ENCODE assay signal across 16 mouse cellular contexts in the genomic region with DNA sequence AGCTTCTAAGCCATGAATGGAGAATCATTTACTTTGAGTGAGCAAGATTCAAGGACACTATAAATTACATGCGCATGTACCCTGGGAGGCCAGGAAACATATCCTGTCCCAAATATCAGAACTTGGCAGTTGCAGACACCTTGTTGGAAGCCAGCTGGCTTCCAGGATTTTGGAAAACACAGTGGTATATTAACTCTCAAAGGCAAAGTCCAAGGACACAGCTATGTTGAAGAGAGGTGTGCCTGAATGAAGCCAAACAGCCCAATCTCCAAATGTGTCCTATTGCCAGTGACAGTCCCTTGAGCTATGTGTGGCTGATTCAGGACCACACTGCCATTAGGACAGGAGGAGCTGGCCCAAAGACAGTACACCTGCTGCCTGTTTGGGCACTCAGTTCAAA. TPM values are rescaled to one million over a fixed set of nuclear protein-coding genes. Genes with fewer than 3 reads are reported as not detected.
DNase-seq lines count a peak whose midpoint lies in the region; ATAC-seq lines count a peak whose summit lies in the region.
"Had no signal": no experiment of that assay in that cellular context is flagged by ENCODE, and none has a peak within 500 bp of the region (broad histone marks: within the 10 kb centered on the region; RNA-seq: fewer than 3 reads in every experiment).

No protein-coding gene starts in this region.

- H3K27ac ChIP-seq in heart, embryonic 12.5 days (ENCODE audit: poor library complexity, severe bottlenecking) = no peak overlapping the region
- no peak overlapping the region for H3K27ac ChIP-seq in midbrain, embryonic 16.5 days (ENCODE audit: low read length)
- H3K27ac ChIP-seq in forebrain, embryonic 12.5 days = no peak overlapping the region
- H3K27ac ChIP-seq: hindbrain, embryonic 14.5 days; limb, embryonic 13.5 days; midbrain, embryonic 15.5 days; stomach, embryonic 15.5 days had no signal

- H3K4me2 ChIP-seq in heart, embryonic 12.5 days = no peak overlapping the region
- no peak overlapping the region for H3K4me2 ChIP-seq in midbrain, embryonic 16.5 days (ENCODE audit: low read length)
- no peak overlapping the region for H3K4me2 ChIP-seq in forebrain, embryonic 12.5 days
- H3K4me2 ChIP-seq: hindbrain, embryonic 14.5 days; limb, embryonic 13.5 days; midbrain, embryonic 15.5 days; stomach, embryonic 15.5 days had no signal

- WGBS in heart, embryonic 12.5 days = 91% methylated on average over 1 of the region's 1 CpGs
- 100% methylated on average over 1 of the region's 1 CpGs for WGBS in midbrain, embryonic 16.5 days
- 95% methylated on average over 1 of the region's 1 CpGs for WGBS in forebrain, embryonic 12.5 days

- H3K36me3 ChIP-seq in heart, embryonic 12.5 days = no peaks in the 10 kb centered on the region
- no peaks in the 10 kb centered on the region for H3K36me3 ChIP-seq in midbrain, embryonic 16.5 days (ENCODE audit: control insufficient read depth, insufficient read depth, low read length)
- H3K36me3 ChIP-seq in forebrain, embryonic 12.5 days (replicated peaks) = no peaks in the 10 kb centered on the region
- H3K36me3 ChIP-seq: limb, embryonic 13.5 days; midbrain, embryonic 15.5 days; stomach, embryonic 15.5 days had no signal

- no peak overlapping the region for H3K4me3 ChIP-seq in heart, embryonic 12.5 days
- H3K4me3 ChIP-seq in midbrain, embryonic 16.5 days (ENCODE audit: low read depth, low read length) = no peak overlapping the region
- no peak overlapping the region for H3K4me3 ChIP-seq in forebrain, embryonic 12.5 days (replicated peaks)
- H3K4me3 ChIP-seq: limb, embryonic 13.5 days; midbrain, embryonic 15.5 days; stomach, embryonic 15.5 days had no signal

- no peaks in the 10 kb centered on the region for H3K9me3 ChIP-seq in heart, embryonic 12.5 days (replicated peaks)
- no peaks in the 10 kb centered on the region for H3K9me3 ChIP-seq in midbrain, embryonic 16.5 days (replicated peaks; ENCODE audit: control insufficient read depth, low read length, poor library complexity, severe bottlenecking)
- H3K9me3 ChIP-seq in forebrain, embryonic 12.5 days = no peaks in the 10 kb centered on the region
- H3K9me3 ChIP-seq: limb, embryonic 13.5 days; midbrain, embryonic 15.5 days; stomach, embryonic 15.5 days had no signal

- DNase-seq in heart, adult 8-10 months (ENCODE audit: low spot score) = peak; percentile 32
- peak; percentile 20 to 58 for DNase-seq in layer of hippocampus, postnatal 14 days (ENCODE audit: low spot score in 2 of 2)
- DNase-seq in layer of hippocampus, postnatal 25 days (ENCODE audit: extremely low spot score in 1 of 2, low spot score in 1 of 2) = no peak
- DNase-seq in cerebellum, adult 8-10 months = peak; percentile 3
- peak; percentile 23 for DNase-seq in cerebellum, adult 9-11 months
- DNase-seq: layer of hippocampus, adult 9-11 months; lung, adult 2 months; lung, postnatal 36 days; right cerebral cortex, postnatal 25 days had no signal

- H3K27me3 ChIP-seq in heart, embryonic 12.5 days (replicated peaks) = no peaks in the 10 kb centered on the region
- H3K27me3 ChIP-seq in midbrain, embryonic 16.5 days (ENCODE audit: control insufficient read depth, insufficient read depth, low read depth, low read length) = no peaks in the 10 kb centered on the region
- H3K27me3 ChIP-seq in forebrain, embryonic 12.5 days = no peaks in the 10 kb centered on the region
- H3K27me3 ChIP-seq: limb, embryonic 13.5 days; midbrain, embryonic 15.5 days; stomach, embryonic 15.5 days had no signal

- no peak overlapping the region for H3K9ac ChIP-seq in heart, embryonic 12.5 days
- H3K9ac ChIP-seq in midbrain, embryonic 16.5 days (ENCODE audit: low read depth, low read length) = no peak overlapping the region
- no peak overlapping the region for H3K9ac ChIP-seq in forebrain, embryonic 12.5 days
- H3K9ac ChIP-seq: hindbrain, embryonic 14.5 days; limb, embryonic 13.5 days; midbrain, embryonic 15.5 days; stomach, embryonic 15.5 days had no signal

- ATAC-seq in heart, embryonic 12.5 days (ENCODE audit: insufficient number of reproducible peaks, low FRiP score) = no peak
- no peak for ATAC-seq in midbrain, embryonic 16.5 days
- no peak for ATAC-seq in forebrain, embryonic 12.5 days (ENCODE audit: low FRiP score)
- ATAC-seq: midbrain, embryonic 15.5 days had no signal

- no peaks in the 10 kb centered on the region for H3K4me1 ChIP-seq in heart, embryonic 12.5 days (replicated peaks)
- no peaks in the 10 kb centered on the region for H3K4me1 ChIP-seq in midbrain, embryonic 16.5 days (ENCODE audit: control insufficient read depth, insufficient read depth, low read length)
- H3K4me1 ChIP-seq in forebrain, embryonic 12.5 days = no peaks in the 10 kb centered on the region
- H3K4me1 ChIP-seq: limb, embryonic 13.5 days; midbrain, embryonic 15.5 days; stomach, embryonic 15.5 days had no signal

RNA-seq across cellular contexts. Expression of a gene that starts 20.0 kb away (rescaled TPM):
- total RNA-seq in heart, adult 8-10 months (2022) = 10 to 100 TPM; 22.7 to 33.0 (median 28.0) TPM
- 0.91 and 1.9 TPM in 2 replicates for polyA plus RNA-seq in heart, embryonic 12.5 days (2016; fragmentation: Nextera tagmentation; extraction: Ambion mirVana)
- total RNA-seq in layer of hippocampus, postnatal 14 days (2021) = 1 to 10 TPM; 7.1 to 7.3 TPM
- total RNA-seq in layer of hippocampus, postnatal 25 days (2021) = 1 to 10 TPM; 7.9 to 8.7 TPM
- 0.54 and 0.81 TPM in 2 replicates for polyA plus RNA-seq in midbrain, embryonic 16.5 days (2015; fragmentation: Nextera tagmentation; extraction: Ambion mirVana)
- polyA plus RNA-seq in forebrain, embryonic 12.5 days (2016; fragmentation: Nextera tagmentation; extraction: Ambion mirVana) = 1.7 and 2.6 TPM in 2 replicates

Comparison
In these comparisons a context has a peak if more than half of its experiments do, and no peak if none do; other contexts are left out.
1. DNase-seq: peak in heart, adult 8-10 months (single experiment), layer of hippocampus, postnatal 14 days (2 of 2), cerebellum, adult 8-10 months (single experiment) and cerebellum, adult 9-11 months (single experiment); none in layer of hippocampus, postnatal 25 days (0 of 2).